Mouse (Mus musculus) embryonic facial prominence, embryonic 15.5 days (tissue): ENCODE measurements at regions not wholly inside any gene's neighbourhood (a gene's known extent, or its start where the extent isn't known, plus 50 kb on each side); places are given as distances from the start of the nearest gene placed in this dataset.

Experiments used
- ATAC-seq: fragments of 200-750 bp; cut with Nextera tagmentation; 2 replicates; pipeline ENCODE4 v1.8.0; 2017; ENCODE audit warnings: low read depth, moderate TSS enrichment; ENCODE audit not compliant: insufficient number of reproducible peaks, low FRiP score, low TSS enrichment
- H3K27ac ChIP-seq: fragments of 300-500 bp; sonication (generic); replicated peaks from 2 replicates; pipeline ENCODE4 v1.5.1; 2015; ENCODE audit warnings: mild to moderate bottlenecking, inconsistent platforms
- H3K27me3 ChIP-seq: fragments of 300-500 bp; sonication (generic); 2 replicates; pipeline ENCODE4 v1.6.1; 2015; ENCODE audit warnings: inconsistent platforms
- H3K36me3 ChIP-seq: fragments of 300-500 bp; sonication (generic); 2 replicates; pipeline ENCODE4 v1.6.1; 2015; ENCODE audit warnings: mild to moderate bottlenecking, inconsistent platforms
- H3K4me1 ChIP-seq: fragments of 300-500 bp; sonication (generic); 2 replicates; pipeline ENCODE4 v1.6.1; 2015; ENCODE audit warnings: inconsistent platforms
- H3K4me2 ChIP-seq: fragments of 300-500 bp; sonication (generic); replicated peaks from 2 replicates; pipeline ENCODE4 v1.6.1; 2015; ENCODE audit warnings: mild to moderate bottlenecking, inconsistent platforms
- H3K4me3 ChIP-seq: fragments of 300-500 bp; sonication (generic); replicated peaks from 2 replicates; pipeline ENCODE4 v1.5.1; 2015; ENCODE audit warnings: mild to moderate bottlenecking, inconsistent platforms
- H3K9ac ChIP-seq: fragments of 300-500 bp; sonication (generic); 2 replicates; pipeline ENCODE4 v1.6.1; 2015; ENCODE audit warnings: inconsistent platforms
- H3K9me3 ChIP-seq: fragments of 300-500 bp; sonication (generic); replicated peaks from 2 replicates; pipeline ENCODE4 v1.6.1; 2016; ENCODE audit warnings: inconsistent platforms
- WGBS: fragments of 180-500 bp; shearing (Covaris S2); methylation state at CpG from one replicate; pipeline ENCODE4 v1.1.7; 2015; 5-methylcytosine and 5-hydroxymethylcytosine counted together

- no peak overlapping the region for H3K27ac ChIP-seq
- H3K9me3 ChIP-seq = no peaks in the 10 kb centered on the region
- H3K27me3 ChIP-seq = no peaks in the 10 kb centered on the region; the same call in 1 of the 2 replicates
- H3K9ac ChIP-seq = no peak overlapping the region
- H3K36me3 ChIP-seq = no peaks in the 10 kb centered on the region
- WGBS = 35% methylated on average over 4 of the region's 4 CpGs
- ATAC-seq = no peak
- no peak overlapping the region for H3K4me3 ChIP-seq
- no peaks in the 10 kb centered on the region for H3K4me1 ChIP-seq
- no peak overlapping the region for H3K4me2 ChIP-seq
These were observed 58.9 kb upstream of the Zfp536 start for GRCm38 (mm10) chr7:37832322-37832721.

GRCm38 (mm10) chr7:37825766-37826165 lies 52.3 kb upstream of the Zfp536 start:
- no peak overlapping the region for H3K4me3 ChIP-seq
- H3K9me3 ChIP-seq = no peaks in the 10 kb centered on the region
- ATAC-seq = no peak
- no peaks in the 10 kb centered on the region; the same call in 1 of the 2 replicates for H3K27me3 ChIP-seq
- no peaks in the 10 kb centered on the region for H3K36me3 ChIP-seq
- no peak overlapping the region for H3K4me2 ChIP-seq
- WGBS = 79% methylated on average over 5 of the region's 5 CpGs
- H3K27ac ChIP-seq = no peak overlapping the region
- H3K9ac ChIP-seq = no peak overlapping the region
- no peaks in the 10 kb centered on the region for H3K4me1 ChIP-seq
